Mouse (Mus musculus): ENCODE results near the gene Smg5.

Smg5 gene

DNA sequence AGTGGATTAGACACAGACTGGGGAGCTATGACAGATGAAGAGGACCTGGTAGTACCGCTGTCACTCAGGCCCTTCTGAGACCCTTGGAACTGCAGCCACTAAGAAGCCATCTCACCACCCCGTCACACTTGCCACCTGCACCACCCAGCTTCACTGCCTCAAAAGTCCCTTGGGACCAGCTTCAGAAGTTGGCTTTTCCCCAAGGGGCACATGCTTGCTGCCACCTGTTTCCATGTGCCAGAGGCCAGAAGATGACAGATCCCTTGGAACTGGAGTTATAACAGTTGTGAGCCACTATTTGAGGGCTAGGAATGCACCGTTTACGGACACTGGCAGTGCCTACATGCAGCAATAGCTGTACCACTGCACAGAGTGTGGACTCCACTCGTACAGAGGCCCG lies 59.2 kb downstream of the Smg5 start:
- DNase-seq (ENCODE audit: inconsistent ontology term): no peak

DNA sequence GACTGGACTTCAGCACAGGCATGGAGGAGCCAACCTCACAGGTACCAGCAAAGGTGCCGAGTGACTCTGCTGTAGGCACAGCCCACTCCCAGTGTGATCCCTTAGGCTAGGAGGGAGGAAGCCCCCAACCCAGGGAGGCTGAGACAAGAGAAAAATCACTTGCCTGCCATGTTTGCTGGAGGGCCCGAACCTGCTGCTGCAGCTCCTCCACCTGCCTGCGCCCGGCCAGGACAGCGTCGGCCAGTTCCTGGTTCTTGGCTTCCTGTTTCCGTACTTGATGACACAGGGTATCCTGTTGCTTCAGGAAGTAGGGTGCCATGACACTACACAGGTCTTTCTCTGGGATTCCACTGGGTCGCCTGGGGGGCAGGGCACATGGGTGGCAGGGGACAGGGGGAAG lies 59.7 kb downstream of the Smg5 start:
- no peak for DNase-seq (ENCODE audit: inconsistent ontology term)

DNA sequence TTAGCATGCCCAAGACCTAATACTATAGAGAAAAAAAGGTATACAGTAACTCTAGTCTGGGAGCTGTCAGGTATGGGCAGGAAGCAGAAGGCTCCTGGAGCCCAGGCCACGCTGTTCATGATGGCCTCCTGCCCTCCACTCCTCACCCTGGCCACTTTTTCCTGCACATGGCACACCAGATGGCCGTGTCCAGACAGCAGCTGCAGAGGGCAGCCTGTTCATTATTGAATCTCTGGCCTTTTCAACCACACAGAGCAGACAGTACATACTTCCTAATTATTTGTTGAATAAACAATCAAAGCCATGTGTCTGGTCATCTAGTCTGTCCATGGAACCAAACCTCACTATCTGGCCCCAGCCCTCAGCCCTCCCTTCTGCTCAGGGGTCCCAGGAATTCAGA lies 62.6 kb downstream of the Smg5 start:
- peak; percentile 17 for DNase-seq (ENCODE audit: inconsistent ontology term)

DNA sequence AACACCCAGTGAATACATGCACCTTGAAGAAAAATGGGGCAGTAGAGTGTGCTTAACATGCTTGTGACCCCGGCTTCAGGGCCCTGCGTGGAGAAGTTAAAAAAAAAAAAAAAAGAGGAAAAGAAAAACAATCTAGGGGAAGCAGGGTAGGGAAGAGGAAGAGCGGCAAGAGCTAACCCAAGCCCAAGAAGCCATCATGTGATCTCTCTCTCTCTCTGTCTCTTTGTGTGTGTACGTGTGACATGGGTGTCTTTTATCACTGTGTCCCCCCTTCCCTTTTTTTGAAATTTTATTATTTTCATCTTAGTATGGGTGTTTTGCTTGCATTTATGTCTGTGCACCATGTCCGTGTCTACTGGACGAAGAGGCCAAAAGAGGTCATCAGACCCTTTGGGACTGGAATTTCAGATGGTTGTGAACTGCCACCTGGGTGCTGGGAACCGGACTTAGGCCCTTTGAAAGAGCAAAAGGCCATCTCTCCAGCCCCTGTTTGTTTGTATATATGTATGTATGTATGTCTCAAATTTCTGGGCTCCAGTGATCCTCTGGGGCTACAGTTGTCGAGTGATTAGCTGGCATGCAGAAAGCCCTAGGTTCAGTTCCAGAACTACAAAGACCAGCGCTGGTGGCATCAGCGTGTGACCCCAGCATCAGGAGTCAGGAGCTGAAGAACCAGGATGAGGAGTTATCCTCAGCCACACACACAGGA lies 67.6 kb downstream of the Smg5 start:
- no peak for DNase-seq (ENCODE audit: inconsistent ontology term)

DNA sequence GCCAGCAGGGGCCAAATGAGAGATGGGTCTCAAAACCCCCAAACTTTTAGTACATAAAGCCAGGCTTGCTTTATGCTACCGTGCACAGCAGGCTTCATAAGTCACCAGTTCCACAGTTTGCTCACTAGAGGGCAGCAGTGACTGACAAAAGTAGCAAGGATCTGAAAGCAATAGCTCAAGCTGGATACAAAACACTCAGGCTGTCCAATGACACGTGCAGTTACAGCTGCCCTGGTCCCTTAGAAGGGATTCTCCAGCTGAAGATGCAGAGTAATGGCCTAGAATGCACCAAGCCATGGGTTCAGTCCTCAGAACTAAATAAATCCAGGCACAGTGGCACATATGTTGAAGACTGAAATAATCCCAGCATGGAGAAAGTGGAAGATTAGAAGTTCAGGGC lies 71.0 kb downstream of the Smg5 start:
- DNase-seq (ENCODE audit: inconsistent ontology term): peak; percentile 70

DNA sequence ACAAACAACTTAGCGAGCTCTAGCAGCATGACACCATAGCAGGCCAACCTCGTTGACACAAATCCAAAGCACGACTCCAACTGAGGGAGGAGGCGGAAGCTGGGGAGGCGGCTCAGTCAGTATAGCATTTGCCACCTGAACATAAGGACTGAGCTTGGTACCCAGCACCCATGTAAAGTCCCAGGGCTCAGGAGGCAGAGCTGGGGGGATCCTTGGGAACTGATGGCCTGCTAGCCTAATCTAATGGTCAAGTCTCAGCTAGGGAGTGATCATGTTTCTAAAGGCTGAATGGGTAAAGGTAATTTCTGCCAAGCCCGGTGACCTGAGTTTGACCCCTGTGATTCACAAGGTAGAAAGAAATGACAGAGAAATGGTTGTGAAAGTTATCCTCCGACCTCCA lies 71.5 kb downstream of the Smg5 start:
- no peak for DNase-seq (ENCODE audit: inconsistent ontology term)

DNA sequence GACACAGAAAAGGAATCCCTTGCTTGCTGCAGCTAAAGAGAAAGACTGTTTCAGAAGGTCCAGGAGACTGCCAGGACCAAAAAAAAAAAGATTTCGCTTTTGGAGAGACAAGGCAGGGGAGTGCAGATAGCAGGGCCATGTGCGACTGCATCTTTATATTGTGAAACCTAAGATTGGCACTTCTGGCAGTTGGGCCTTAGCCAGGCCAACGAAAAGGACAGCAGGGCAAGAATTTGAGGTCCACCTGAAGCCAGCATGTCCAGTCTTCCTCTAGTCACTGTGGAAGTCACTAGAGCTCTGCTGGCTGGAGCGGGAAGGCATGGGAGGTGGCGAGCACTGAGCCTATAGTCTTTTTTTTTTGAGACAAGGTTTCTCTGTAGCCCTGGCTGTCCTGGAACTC lies 72.9 kb downstream of the Smg5 start:
- no peak for DNase-seq (ENCODE audit: inconsistent ontology term)

DNA sequence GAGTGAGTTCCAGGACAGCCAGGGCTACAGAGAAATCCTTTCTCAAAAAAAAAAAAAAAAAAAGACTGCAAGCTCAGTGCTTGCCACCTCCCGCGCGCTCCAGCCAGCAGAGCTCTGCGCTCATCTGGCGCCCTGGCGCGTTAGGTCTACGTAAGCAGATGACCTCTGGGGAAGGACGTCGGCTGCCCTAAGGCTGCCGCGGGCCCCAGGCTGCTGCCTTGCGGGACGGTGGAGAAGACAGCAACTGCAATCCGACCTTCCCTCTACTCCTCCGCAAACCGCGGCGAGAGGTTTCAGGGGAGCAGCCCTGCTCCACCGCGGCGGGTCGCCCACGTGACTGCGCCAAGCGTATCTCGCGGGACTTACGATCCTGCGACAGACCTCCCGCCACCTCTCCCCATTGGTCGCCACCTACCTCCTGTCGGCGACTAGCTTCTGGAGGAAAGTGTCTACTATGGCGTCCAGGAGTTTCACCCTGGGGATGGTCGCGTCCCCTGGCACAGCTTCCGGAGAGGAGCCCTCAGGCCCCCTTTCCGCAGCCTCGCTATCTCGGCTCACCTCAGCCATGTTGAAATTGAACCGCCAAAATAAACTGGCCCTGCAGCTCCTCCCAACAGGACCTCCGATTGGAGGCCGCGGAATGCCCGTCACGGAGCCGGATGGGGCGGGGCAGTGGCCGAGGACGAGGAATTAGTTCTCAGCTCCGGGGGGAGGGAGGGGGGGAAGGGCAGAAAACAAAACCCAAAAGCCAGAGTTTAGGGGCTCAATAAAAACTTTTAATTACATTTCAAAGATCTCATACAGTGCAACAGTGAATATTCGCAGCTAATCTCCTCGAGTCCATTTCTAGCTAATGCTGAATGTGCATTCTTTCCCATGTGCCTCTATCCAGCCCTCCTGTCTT lies 73.9 kb downstream of the Smg5 start, which contains the start of gene Pmf1:
TSS of gene Pmf1 (minus strand) at position 591 of the 904 bp plus-strand sequence.
- DNase-seq (ENCODE audit: inconsistent ontology term): peak; percentile 96

DNA sequence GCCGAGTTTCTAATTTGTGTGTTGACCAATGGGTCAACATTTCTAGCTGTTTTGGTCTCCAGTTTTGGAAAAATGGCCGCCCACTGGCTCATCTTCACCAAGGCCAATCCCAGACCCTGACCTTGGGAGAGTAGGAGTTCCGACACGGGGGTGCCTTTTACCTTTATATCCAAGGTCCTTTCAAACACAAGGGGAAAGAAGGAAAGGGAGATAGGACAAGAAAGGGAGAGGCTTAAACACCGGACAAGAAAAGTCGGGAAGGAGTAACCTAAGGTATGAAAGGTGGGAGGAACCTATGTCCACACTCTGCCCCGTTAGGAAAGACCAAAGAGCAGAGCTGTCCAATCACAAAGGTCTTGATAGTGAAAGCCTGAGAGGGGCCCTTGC lies 74.6 kb downstream of the Smg5 start:
- DNase-seq (ENCODE audit: inconsistent ontology term): no peak

DNA sequence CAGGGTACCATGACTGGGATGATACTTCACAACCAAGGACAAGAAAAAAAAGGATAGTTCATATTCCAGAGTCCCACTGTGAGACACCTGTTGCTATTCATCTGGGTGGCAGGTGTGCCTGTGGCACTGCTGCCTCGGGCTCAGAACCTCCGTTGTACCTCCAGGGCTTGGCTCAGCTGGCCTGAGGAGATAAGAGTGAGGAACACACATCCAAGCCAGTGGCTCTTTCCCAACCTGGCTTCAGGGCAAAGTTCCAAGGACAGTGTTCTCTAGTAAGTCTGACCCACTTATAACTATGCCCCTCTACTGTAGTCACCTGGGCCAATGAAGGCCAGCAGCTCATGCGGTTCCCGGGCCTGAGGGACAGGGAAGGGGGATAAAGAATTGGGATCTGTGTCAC lies 75.6 kb downstream of the Smg5 start:
- DNase-seq (ENCODE audit: inconsistent ontology term): no peak

All from Muller cell, postnatal 12 days (primary cell).